Mouse (Mus musculus) layer of hippocampus, adult 9-11 months (tissue): ENCODE measurements around the gene Msln.
A peak's percentile ranks its signal among the peaks of the same experiment; 100 is the strongest.

Source experiments
- DNase-seq: peaks from one replicate; pipeline ENCODE4 v3.0.0; 2022

Msln gene

GRCm38 (mm10) chr17:25754241-25754640, at the start of gene Msln:
Msln (minus strand) TSS chr17:25754378.
- DNase-seq, result no peak

DNA sequence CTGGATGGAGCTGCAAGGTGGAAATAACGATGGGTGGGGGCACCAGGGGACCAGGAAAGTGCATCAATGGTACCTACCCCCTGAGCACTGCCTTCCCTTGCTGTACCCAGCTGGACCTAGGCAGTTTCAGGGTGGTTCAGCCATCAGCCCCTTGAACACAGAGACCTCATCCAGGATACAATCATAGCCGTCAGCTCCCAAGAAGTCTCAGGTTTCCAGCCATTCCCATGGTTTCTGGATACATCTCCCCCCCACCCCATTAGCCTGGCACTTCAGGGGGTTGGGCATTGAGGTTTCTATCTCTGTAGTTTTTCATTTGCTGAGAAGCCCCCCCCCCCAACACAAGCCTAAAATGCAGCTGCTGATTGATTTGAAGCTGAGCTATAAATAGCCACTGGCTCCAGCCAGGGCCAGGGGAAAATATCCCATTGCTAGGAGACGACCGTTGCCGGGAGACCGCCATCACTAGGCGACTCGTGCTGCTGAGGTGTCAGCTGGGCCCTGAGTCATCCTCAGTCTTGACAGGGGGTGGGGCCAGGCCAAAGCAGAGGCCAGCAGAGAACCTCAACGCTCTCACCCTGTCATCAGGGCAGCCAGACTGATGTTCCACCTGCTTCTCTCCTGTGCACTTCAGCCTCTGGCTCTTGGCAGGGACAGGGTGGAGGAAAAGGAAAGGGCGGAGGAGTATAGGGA, 48.8 kb upstream of the Msln start:
- peak; percentile 94 for DNase-seq

GRCm38 (mm10) chr17:25801029-25801428, 46.9 kb upstream of the Msln start:
- peak; percentile 64 for DNase-seq

- DNase-seq, result peak; percentile 83
Observed at GRCm38 (mm10) chr17:25796951-25797369, 42.8 kb upstream of the Msln start, which contains the start of gene Metrn. Metrn (minus strand) TSS chr17:25797136.

DNA sequence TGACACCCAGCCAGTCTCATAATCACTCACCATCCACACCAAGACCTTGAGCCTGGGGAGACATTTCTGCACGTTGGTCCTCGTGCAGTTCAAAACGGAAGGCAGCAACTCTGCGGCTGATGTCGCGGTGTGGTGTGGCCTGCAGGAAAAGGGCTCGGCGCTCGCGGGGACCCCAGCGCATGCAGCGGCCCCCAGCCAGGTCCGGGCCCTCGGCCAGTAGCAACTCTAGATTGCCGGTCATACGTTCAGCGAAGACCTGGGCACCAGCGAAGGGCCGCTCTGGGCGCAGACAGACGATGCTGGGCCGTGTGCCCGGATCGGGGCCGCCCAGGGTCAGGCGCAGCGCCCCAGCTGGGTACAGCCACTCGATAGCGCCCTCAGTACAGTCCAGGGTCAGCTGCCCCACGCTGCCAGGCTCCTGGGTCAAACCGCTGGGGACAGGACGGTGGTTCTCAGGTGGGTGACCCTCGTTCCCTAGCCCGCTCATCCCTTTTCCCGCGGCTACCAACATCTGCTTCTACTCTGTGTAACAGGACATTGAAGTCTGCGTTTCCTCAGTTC, 42.1 kb upstream of the Msln start:
- no peak for DNase-seq

GRCm38 (mm10) chr17:25795609-25796092, 41.5 kb upstream of the Msln start, which contains the start of gene AC134908.4:
AC134908.4 (minus strand) TSS chr17:25795659.
- peak; percentile 91 for DNase-seq

DNA sequence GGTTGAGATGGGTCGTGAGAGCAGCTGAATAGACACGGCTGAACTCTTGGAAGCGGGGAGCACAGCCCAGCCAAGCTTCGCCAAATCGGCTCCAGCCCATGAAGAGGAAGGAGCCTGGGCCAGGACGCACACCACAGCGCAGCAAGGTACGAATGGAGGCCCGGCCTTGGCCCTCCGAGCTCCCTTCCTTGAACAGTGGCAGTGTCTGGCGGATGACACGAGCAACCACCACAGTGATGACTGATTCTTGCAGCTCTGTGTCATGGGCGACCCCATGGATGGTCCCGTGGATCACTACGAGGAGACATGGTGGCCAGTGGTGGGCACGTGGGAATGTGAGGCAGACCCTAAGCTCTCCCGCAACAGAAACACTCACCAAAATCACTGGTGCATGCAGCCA, 40.8 kb upstream of the Msln start:
- no peak for DNase-seq

DNA sequence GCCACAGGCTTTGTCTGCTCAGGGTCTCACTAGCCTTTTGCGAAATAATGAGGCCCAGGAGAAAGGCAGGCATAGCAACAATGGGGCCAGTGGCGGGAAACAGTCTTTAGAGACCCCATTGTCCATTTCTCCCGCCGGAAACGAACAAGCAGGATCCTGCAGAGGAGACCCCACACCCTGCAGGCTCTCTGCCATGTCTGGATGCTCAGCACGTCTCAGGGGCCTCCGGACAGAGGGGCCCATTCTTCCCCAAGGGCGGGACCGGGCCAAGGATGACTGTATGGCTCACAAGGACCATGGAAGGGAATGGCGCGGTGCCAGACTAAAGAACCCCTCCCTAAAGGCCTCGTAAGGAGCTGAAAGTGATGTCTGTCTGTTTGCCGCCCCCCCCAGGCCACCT, 40.0 kb upstream of the Msln start:
- DNase-seq, result no peak

DNA sequence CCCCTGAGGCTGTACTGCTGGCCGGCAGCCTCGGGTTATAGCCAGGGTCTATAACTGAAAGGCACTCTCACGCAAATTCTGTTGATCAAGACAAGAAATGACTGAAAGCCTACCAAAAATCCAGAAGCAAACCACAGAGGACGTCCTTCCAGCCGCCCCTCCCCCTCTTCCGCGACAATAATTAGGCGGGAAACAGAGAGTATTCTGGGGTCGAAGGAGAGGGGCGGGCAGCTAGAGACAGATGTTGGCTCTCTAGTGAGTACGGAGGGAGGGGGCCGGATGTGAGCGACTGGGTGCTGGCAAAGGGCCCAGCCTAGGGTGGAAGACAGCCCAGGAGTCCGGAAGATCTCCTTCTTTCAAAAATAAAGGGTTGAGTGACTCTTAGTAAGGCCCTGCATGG, 38.4 kb upstream of the Msln start, which contains the start of gene Fam173a:
Gene Fam173a (minus strand): TSS at position 287 of the 400 bp plus-strand sequence.
- peak; percentile 84 for DNase-seq

GRCm38 (mm10) chr17:25791843-25792527, 37.8 kb upstream of the Msln start:
- peak; percentile 79 for DNase-seq

DNA sequence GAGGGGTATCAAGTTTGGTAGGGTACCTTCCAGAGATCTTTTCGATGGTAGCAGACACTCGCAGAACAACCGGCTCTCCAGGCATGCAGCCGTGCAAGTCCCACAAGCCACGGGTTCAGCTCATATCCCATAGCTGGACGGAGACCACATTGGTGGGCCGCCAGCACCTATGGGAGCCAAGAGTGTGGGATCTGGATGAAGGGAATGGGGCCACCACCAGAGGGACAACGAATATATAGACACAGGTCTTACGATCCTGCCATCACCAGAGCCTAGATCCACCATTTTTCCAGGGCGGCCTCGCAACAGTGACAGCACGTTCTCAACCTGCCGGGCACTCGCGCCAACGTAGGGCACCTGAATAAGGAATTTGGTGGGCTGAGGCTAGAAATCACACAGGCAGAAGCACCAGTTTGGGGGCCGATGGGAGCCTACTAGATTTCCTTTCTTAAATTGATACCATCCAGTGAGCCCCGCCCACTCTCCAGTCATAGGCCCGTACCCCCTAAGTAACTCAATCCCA, 37.2 kb upstream of the Msln start:
- peak; percentile 48 for DNase-seq

GRCm38 (mm10) chr17:25786781-25787504, 32.8 kb upstream of the Msln start:
- DNase-seq, result no peak

DNA sequence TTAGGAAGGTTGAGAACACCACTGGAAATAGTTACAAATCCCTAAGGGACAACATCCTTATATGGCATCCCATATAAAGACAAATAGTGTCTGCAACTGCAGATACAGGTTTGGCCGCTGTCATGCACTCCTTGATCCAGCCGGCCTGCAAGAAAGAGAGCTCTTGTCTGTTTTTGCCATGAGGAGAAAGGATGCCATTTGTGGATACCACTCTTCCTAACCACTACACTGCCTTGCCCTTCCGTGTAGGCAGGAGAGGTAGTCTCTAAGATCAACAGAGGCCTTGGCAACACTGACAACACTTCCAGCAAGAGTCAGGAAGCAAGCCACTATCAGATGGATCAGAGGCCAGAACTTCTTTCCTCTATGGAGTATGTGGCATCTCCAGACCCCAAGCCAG, 32.1 kb upstream of the Msln start, which contains the start of gene Ccdc78:
Gene Ccdc78 (plus strand): TSS at position 301 of the 400 bp plus-strand sequence.
- no peak for DNase-seq

- peak; percentile 97 for DNase-seq
Observed at GRCm38 (mm10) chr17:25785281-25785745, 31.1 kb upstream of the Msln start, which contains the start of gene Haghl. Haghl (minus strand) TSS chr17:25785673.

DNA sequence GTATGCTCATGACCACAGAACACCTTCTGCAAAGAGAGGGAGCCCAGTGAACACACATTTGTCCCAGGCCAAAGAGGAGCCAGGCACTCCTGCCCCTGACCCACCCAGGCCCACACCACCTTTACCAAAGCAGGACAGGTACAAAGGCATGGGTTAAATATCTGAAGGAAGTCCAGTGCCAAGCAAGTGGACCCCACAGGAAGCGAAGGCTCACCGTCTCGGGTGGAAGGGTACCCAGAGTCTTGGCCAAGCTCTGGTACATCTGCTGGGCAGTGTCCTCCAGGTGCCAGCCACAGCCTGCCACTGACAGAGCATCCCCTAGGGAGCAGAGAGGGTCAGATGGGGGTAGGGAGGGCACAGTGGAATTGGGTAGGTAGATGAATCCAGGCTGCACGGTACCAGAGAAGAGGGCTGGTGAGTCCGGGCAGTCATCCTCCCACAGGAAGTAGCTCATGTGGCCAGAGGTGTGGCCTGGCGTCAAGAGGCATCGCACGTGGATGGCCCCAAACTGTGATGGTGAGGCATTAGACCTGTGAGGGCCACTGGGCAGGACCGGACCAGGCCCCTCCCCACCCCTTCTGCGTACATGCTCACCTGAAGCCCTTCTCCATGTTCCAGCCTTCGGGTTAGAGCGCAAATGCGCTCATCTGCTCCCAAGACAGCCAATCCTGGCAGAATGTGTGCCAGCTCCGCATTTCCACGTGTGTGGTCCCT, 29.8 kb upstream of the Msln start:
- no peak for DNase-seq

DNA sequence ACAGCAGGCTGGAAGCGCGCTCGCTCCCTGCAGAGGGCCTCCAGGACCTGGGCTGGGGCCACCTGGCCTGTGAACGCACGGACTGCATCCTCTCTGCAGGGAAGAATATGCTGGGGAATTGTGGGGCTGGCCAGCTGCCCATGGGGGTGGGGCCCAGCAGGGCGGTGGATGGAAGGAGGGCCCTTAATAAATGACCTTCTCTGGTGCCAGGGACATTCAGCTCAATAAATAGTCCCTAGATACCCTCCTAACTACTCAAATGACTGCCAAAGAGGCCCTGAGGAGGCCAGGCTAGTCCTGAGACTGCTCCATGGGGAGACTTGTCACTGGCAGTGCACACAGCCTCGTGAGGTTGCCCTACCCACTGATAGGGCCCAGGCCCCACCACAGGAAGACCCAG, 28.9 kb upstream of the Msln start:
- DNase-seq, result no peak

GRCm38 (mm10) chr17:25781339-25781738, 27.2 kb upstream of the Msln start:
- DNase-seq, result no peak

DNA sequence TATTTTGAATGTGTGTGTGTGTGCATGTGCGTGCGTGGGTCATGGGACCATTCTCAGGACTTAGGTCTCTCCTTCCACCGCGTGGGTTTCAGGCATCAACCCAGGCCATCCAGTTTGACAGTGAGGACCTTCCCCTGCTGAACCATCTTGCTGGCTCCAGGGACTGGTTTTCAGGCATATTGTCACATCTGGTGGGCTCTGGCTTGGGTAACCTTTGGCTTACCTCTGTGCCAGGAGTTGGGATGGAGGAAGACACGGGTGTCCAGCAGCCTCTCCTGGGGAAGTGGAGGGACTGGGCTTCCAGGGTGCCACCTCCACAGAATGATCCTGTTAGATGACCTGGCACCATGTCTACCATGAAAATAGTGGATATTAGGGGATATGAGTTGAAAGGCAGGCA, 23.8 kb upstream of the Msln start:
- DNase-seq, result no peak

GRCm38 (mm10) chr17:25775318-25776062, 21.3 kb upstream of the Msln start:
- no peak for DNase-seq

DNA sequence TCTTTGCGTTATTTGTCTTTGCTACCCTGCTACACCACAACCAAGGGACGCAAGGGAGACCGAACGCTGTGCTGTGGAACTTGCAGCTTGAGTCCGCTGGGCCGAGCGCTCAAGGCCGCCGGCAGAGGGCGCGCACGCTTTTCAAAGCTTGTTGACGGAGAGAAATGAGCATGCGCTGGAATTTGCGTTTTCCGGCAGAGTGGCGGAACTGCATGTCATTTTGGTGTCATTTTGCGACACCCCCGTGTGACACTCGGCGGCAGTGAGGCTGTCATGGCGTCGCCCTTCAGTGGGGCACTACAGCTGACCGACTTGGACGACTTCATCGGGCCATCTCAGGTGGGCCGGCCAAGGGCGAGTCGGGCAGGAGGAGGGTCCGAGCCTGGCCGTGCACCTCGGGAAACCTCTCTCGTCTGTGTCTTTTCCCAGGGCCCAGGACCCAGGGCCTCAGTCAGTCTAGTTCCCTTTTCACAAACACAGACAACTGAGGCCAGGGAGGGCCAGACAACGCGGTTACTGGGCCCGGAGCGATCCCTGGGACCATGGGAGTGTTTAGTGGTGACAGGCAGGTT, 19.5 kb upstream of the Msln start, which contains the start of gene Narfl:
Gene Narfl (plus strand): TSS at position 228 of the 572 bp plus-strand sequence.
- DNase-seq, result peak; percentile 97

- DNase-seq, result no peak
Observed at GRCm38 (mm10) chr17:25769331-25769730, 15.2 kb upstream of the Msln start.
